Mouse (Mus musculus): ENCODE results near the gene Entpd8. TPM values are rescaled to one million over a fixed set of nuclear protein-coding genes. Genes with fewer than 3 reads are reported as not detected.
A peak's percentile ranks its signal among the peaks of the same experiment; 100 is the strongest.

The Entpd8 gene
- polyA plus RNA-seq, 1 experiment from 2014 or later: not detected

DNA sequence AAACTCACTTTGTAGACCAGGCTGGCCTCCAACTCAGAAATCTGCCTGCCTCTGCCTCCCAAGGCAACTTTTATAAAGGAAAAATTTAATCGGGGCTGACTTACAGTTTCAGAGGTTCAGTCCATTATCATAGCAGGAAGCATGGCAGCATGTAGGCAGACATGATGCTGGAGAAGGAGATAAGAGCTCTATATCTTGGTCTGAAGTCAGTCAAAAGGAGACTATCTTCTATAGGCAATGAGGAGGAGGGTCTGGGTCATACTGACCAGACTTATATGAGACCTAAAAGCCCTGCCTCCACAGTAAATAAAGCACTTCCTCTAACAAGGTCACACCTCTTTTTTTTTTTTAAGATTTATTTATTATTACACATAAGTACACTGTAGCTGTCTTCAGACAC is 15.8 kb upstream of the Entpd8 start:
- Histone ChIP-seq H3K36me3 (peaks cover 35% of the 10 kb centered on the region), H3K4me1 (replicated peaks) (no peaks in the 10 kb centered on the region), H3K9ac (no peak overlapping the region), H3K27ac (ENCODE audit: poor library complexity, severe bottlenecking) (no peak overlapping the region), H3K4me2 (no peak overlapping the region), H3K27me3 (replicated peaks) (no peaks in the 10 kb centered on the region), H3K4me3 (no peak overlapping the region), H3K9me3 (replicated peaks) (no peaks in the 10 kb centered on the region)
- ATAC-seq (ENCODE audit: insufficient number of reproducible peaks, low FRiP score): no peak
- WGBS: 76% methylated on average over 1 of the region's 1 CpGs

DNA sequence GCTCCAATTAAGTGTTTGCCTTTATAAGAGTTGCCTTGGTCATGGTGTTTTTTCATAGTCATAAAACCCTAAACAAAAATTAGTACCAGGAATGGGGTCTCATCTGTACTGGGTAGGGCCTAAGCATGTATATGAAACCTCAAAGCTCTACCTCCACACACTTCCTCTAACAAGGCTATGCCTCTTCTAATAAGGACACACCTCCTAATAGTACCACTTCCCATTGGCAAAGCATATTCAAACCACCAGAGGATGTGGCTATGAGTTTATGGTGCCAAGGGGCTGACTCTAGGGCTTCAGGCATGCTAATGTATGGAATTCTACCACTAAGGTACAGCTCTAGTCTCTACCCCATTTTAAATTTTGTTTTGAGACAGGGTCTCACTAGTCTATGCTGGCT is 14.6 kb upstream of the Entpd8 start:
- Histone ChIP-seq H3K27ac (ENCODE audit: poor library complexity, severe bottlenecking) (no peak overlapping the region), H3K36me3 (peaks cover 22% of the 10 kb centered on the region), H3K9ac (no peak overlapping the region), H3K9me3 (replicated peaks) (no peaks in the 10 kb centered on the region), H3K4me1 (replicated peaks) (no peaks in the 10 kb centered on the region), H3K4me3 (no peak overlapping the region), H3K27me3 (replicated peaks) (no peaks in the 10 kb centered on the region), H3K4me2 (no peak overlapping the region)
- ATAC-seq (ENCODE audit: insufficient number of reproducible peaks, low FRiP score): no peak

DNA sequence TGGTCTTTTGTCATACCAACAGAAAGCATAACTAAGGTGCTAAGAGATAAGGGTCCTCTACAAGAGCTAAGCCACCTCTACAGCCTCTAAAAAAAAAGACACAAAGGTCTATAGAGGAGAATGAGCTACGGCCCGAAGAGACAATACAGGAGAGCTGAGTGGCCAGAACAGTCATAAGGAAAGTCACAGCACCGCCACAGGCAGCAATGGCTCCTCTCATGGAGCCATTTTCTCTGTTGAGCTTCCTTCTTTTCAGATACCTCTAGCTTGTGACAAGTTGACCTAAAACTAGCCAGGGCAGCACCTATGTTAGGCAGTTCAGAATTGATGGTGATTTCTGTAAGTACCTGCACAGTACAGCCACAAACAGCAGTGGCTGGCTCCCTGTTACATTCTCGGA is 13.6 kb upstream of the Entpd8 start:
- H3K27me3 ChIP-seq (replicated peaks): no peaks in the 10 kb centered on the region
- no peak overlapping the region for H3K9ac ChIP-seq
- WGBS: 77% methylated on average over 4 of the region's 4 CpGs
- peaks cover 12% of the 10 kb centered on the region for H3K36me3 ChIP-seq
- no peak overlapping the region for H3K27ac ChIP-seq (ENCODE audit: poor library complexity, severe bottlenecking)
- no peaks in the 10 kb centered on the region for H3K9me3 ChIP-seq (replicated peaks)
- H3K4me1 ChIP-seq (replicated peaks): no peaks in the 10 kb centered on the region
- ATAC-seq (ENCODE audit: insufficient number of reproducible peaks, low FRiP score): no peak
- H3K4me3 ChIP-seq: no peak overlapping the region
- H3K4me2 ChIP-seq: no peak overlapping the region

DNA sequence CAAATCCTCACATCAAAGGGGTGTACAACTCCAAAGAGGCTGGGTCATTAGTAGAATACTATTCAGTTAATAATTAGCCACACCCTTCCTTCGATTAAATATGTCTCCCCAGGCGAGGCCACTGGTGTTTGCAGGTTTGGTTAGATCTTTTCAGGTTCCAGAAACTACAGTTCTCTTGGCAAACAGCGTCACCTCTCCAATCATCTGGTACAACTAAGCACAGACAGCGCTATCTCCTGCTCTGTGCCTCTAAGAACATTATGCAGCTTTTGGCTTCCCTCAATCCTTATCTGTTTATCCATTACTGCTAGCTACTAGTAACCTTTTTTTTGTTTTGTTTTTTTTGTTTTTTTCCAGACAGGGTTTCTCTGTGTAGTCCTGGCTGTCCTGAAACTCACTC is 10.6 kb upstream of the Entpd8 start:
- H3K4me3 ChIP-seq: no peak overlapping the region
- H3K9ac ChIP-seq: no peak overlapping the region
- ATAC-seq (ENCODE audit: insufficient number of reproducible peaks, low FRiP score): no peak
- H3K4me1 ChIP-seq (replicated peaks): no peaks in the 10 kb centered on the region
- no peak overlapping the region for H3K4me2 ChIP-seq
- no peak overlapping the region for H3K27ac ChIP-seq (ENCODE audit: poor library complexity, severe bottlenecking)
- no peaks in the 10 kb centered on the region for H3K36me3 ChIP-seq
- 77% methylated on average over 4 of the region's 4 CpGs for WGBS
- H3K9me3 ChIP-seq (replicated peaks): no peaks in the 10 kb centered on the region
- H3K27me3 ChIP-seq (replicated peaks): no peaks in the 10 kb centered on the region

DNA sequence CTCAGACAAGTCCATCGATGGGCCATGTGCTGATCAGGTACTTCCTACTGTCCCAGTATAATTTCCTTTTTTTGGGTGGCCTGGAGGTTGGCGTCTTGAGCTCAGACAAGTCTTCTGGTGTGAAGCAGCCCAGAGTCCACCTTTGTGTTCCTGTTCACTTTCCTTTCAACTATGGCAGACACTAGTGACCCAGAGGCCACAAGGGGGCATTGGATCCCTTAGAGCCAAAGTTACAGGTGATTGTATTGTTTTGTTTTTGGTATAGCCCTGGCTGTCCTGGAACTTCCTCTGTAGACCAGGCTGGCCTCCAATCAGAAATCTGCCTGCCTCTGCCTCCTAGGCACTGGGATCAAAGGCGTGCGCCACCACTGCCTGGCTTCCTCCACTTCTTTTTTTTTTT is 7.7 kb upstream of the Entpd8 start:
- Histone ChIP-seq H3K27me3 (replicated peaks) (no peaks in the 10 kb centered on the region), H3K27ac (ENCODE audit: poor library complexity, severe bottlenecking) (no peak overlapping the region), H3K4me2 (no peak overlapping the region)

DNA sequence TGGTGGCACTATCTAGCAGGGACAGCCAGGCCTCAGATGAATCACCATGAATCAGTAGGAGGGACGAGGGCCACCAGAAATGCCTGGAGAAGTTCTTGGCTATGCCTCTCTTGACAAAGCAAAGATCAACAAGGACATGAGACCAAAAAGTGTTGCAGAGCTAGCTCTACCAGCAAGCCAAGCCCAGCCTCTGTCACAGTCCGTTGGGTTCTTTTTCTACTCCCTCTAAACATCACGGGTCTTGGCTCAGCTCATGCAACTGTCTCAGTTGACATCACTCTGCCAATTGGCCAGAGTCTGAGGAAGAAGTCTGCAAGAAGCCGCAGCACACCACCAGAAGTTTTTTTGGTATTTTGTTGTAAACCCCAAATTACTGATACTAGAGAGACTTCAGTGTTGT is 4.6 kb upstream of the Entpd8 start:
- Histone ChIP-seq H3K4me3 (no peak overlapping the region), H3K9me3 (replicated peaks) (no peaks in the 10 kb centered on the region), H3K27ac (ENCODE audit: poor library complexity, severe bottlenecking) (no peak overlapping the region), H3K9ac (no peak overlapping the region), H3K36me3 (no peaks in the 10 kb centered on the region), H3K4me2 (no peak overlapping the region), H3K27me3 (replicated peaks) (0 out of 2 replicates have a peak, but pooled peaks cover 8% of the 10 kb centered on the region), H3K4me1 (replicated peaks) (no peaks in the 10 kb centered on the region)
- no peak for ATAC-seq (ENCODE audit: insufficient number of reproducible peaks, low FRiP score)
- WGBS: 75% methylated on average over 4 of the region's 4 CpGs

More for the DNA sequence above, 7.7 kb upstream of the Entpd8 start:
- no peak overlapping the region for H3K9ac ChIP-seq
- 86% methylated on average over 4 of the region's 4 CpGs for WGBS
- H3K4me1 ChIP-seq (replicated peaks): no peaks in the 10 kb centered on the region
- no peak overlapping the region for H3K4me3 ChIP-seq
- H3K9me3 ChIP-seq (replicated peaks): no peaks in the 10 kb centered on the region
- no peak for ATAC-seq (ENCODE audit: insufficient number of reproducible peaks, low FRiP score)
- H3K36me3 ChIP-seq: no peaks in the 10 kb centered on the region

DNA sequence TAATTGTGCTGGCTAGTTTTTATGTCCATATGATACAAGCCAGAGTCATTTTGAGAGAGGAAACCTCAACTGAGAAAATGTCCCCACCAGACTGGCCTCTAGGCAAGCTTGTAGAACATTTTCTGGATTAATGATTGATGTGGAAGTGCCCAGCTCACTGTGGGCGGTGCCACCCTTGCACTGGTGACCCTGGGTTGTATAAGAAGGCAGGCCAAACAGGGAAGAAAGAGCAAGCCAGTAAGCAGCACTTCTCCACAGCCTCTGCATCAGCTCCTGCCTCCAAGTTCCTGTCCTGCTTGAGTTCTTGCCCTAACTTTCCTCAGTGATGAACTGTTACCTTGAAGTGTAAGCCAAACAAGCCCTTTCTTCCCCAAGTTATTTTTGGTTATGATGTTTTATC is 1.1 kb upstream of the Entpd8 start:
- H3K27me3 ChIP-seq (replicated peaks): peaks cover 32% of the 10 kb centered on the region
- H3K4me3 ChIP-seq: no peak overlapping the region
- no peak overlapping the region for H3K9ac ChIP-seq
- 58% methylated on average over 1 of the region's 1 CpGs for WGBS
- no peaks in the 10 kb centered on the region for H3K36me3 ChIP-seq
- no peak for ATAC-seq (ENCODE audit: insufficient number of reproducible peaks, low FRiP score)
- H3K4me1 ChIP-seq (replicated peaks): no peaks in the 10 kb centered on the region
- H3K27ac ChIP-seq (ENCODE audit: poor library complexity, severe bottlenecking): no peak overlapping the region
- no peaks in the 10 kb centered on the region for H3K9me3 ChIP-seq (replicated peaks)
- no peak overlapping the region for H3K4me2 ChIP-seq

DNA sequence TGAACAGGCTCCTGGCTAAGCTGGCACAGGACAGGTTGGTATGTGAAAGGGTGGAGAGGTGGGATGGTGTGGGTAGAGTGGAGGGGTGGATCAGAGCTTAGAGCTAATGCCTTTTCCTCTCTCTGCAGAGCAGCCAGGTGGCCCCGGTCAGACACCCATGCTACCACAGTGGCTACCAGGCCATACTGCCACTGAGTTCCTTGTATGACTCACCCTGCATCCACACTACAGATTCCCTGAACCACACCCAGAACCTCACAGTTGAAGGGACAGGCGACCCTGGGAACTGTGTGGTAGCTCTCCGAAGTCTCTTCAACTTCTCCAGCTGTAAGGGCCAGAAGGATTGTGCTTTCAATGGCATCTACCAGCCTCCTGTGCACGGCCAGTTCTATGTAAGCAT is 3.6 kb downstream of the Entpd8 start:
- H3K27ac ChIP-seq (ENCODE audit: poor library complexity, severe bottlenecking): no peak overlapping the region
- H3K4me1 ChIP-seq (replicated peaks): no peaks in the 10 kb centered on the region
- H3K4me2 ChIP-seq: no peak overlapping the region
- no peak overlapping the region for H3K9ac ChIP-seq
- no peak for ATAC-seq (ENCODE audit: insufficient number of reproducible peaks, low FRiP score)
- peaks cover 32% of the 10 kb centered on the region for H3K27me3 ChIP-seq (replicated peaks)
- H3K4me3 ChIP-seq: no peak overlapping the region
- H3K9me3 ChIP-seq (replicated peaks): no peaks in the 10 kb centered on the region
- H3K36me3 ChIP-seq: no peaks in the 10 kb centered on the region
- WGBS: 76% methylated on average over 4 of the region's 4 CpGs

DNA sequence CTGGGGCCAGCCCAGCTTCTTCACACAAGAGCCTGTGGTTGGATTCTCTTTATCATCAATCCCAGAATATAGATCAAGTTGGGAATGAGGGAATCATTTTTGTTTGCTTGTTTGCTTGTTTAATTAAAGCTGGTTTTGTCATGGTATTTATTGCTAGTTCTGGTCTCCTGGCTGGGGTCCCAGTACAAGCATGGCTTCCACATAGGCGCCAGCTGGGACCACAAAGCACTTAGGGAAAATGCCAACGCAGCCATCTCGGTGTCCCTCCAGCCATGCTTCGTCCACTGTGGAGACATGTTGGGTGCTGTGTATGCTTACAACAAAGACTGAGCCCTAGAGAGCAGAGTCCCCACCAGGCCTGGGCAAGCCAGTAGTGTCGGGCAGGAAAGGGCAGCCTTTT is 5.5 kb downstream of the Entpd8 start:
- H3K4me3 ChIP-seq: no peak overlapping the region
- ATAC-seq (ENCODE audit: insufficient number of reproducible peaks, low FRiP score): no peak
- no peaks in the 10 kb centered on the region for H3K4me1 ChIP-seq (replicated peaks)
- WGBS: 80% methylated on average over 5 of the region's 5 CpGs
- H3K9me3 ChIP-seq (replicated peaks): no peaks in the 10 kb centered on the region
- peaks cover 29% of the 10 kb centered on the region for H3K27me3 ChIP-seq (replicated peaks)
- no peak overlapping the region for H3K9ac ChIP-seq
- no peaks in the 10 kb centered on the region for H3K36me3 ChIP-seq
- H3K4me2 ChIP-seq: no peak overlapping the region
- H3K27ac ChIP-seq (ENCODE audit: poor library complexity, severe bottlenecking): no peak overlapping the region

DNA sequence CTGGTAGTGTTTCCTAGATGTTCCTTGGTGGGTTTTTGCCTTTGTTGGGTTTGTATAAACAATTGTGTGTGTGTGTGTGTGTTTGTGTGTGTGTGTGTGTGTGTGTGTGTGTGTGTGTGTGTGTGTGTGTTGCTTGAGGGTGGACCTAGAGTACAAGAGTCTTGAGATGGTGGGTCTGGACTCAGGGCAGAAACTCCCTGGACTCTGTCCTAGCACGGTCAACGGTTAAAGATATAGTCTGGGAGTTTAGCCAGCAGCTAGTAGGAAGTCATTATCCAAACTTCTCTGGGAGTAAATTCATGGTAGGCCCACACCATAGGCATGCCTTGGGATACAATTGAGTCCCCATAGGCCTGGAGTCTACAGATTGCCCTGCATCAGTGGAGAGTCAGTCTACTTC is 7.7 kb downstream of the Entpd8 start:
- H3K4me1 ChIP-seq (replicated peaks): no peaks in the 10 kb centered on the region
- WGBS: 87% methylated on average over 2 of the region's 2 CpGs
- H3K9ac ChIP-seq: no peak overlapping the region
- H3K27ac ChIP-seq (ENCODE audit: poor library complexity, severe bottlenecking): no peak overlapping the region
- H3K27me3 ChIP-seq (replicated peaks): peaks cover 29% of the 10 kb centered on the region
- H3K4me2 ChIP-seq: no peak overlapping the region
- no peak for ATAC-seq (ENCODE audit: insufficient number of reproducible peaks, low FRiP score)
- no peaks in the 10 kb centered on the region for H3K9me3 ChIP-seq (replicated peaks)
- H3K36me3 ChIP-seq: no peaks in the 10 kb centered on the region
- H3K4me3 ChIP-seq: no peak overlapping the region

DNA sequence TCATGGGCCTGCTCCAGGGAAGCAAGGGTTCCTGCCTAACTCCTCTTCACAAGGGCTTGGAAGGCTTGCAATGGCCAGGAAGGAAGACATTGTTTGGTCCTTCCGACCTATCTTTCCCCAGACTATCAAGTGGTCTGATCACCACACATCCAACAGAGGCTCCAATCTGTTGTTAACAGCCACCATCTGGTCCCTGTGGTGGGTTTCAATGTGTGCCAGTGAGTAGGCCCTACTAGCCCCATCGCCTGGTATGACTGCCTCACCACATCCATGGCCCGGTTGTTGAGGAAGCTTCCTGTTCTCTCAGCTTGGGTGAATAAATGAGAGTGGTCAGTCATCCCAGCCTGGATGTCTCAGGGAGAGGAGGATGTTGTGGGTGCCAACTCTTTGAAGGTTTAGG is 8.5 kb downstream of the Entpd8 start:
- no peak overlapping the region for H3K4me2 ChIP-seq
- ATAC-seq (ENCODE audit: insufficient number of reproducible peaks, low FRiP score): no peak

DNA sequence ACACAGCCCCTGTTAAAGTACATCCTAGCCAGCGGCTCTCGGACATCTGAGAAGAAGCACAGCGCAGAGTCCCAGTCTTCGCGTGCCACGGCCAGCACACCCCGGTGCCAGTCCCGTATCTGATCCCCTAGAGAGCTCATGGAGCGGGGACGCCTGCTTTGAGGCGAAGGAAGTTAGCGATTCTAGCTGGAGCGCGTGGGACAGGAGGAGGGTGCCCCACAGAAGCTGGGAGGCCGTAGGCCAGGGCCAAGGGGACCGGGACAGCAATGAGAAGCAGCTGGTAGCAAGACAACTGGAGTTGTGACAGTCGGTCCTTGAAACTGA is 14.6 kb downstream of the Entpd8 start:
- no peak for ATAC-seq (ENCODE audit: insufficient number of reproducible peaks, low FRiP score)
- Histone ChIP-seq H3K4me1 (replicated peaks) (0 out of 2 replicates have a peak, but pooled peaks cover 3% of the 10 kb centered on the region), H3K9ac (no peak overlapping the region), H3K27me3 (replicated peaks) (peaks cover 48% of the 10 kb centered on the region), H3K4me3 (no peak overlapping the region), H3K4me2 (peak overlapping the region; percentile 48), H3K36me3 (no peaks in the 10 kb centered on the region), H3K27ac (ENCODE audit: poor library complexity, severe bottlenecking) (no peak overlapping the region), H3K9me3 (replicated peaks) (no peaks in the 10 kb centered on the region)
- 28% methylated on average over 17 of the region's 17 CpGs for WGBS

More for the DNA sequence above, 8.5 kb downstream of the Entpd8 start:
- no peak overlapping the region for H3K9ac ChIP-seq
- H3K27ac ChIP-seq (ENCODE audit: poor library complexity, severe bottlenecking): no peak overlapping the region
- no peaks in the 10 kb centered on the region for H3K9me3 ChIP-seq (replicated peaks)
- whole genome bisulfite sequencing: 67% methylated on average over 3 of the region's 3 CpGs
- no peaks in the 10 kb centered on the region for H3K36me3 ChIP-seq
- H3K27me3 ChIP-seq (replicated peaks): peaks cover 28% of the 10 kb centered on the region
- no peaks in the 10 kb centered on the region for H3K4me1 ChIP-seq (replicated peaks)
- H3K4me3 ChIP-seq: no peak overlapping the region
